Mouse (Mus musculus) liver, embryonic 14.5 days (tissue): ENCODE results near the gene Txnrd2.

Source experiments
- CTCF ChIP-seq: IDR thresholded peaks from 2 replicates; pipeline ENCODE4 v1.5.1; 2016; ENCODE audit warnings: antibody characterized with exemption, low read depth, control low read depth
- EP300 ChIP-seq: IDR thresholded peaks from 2 replicates; pipeline ENCODE4 v1.6.1; 2016; ENCODE audit warnings: antibody characterized with exemption, low read depth

DNA sequence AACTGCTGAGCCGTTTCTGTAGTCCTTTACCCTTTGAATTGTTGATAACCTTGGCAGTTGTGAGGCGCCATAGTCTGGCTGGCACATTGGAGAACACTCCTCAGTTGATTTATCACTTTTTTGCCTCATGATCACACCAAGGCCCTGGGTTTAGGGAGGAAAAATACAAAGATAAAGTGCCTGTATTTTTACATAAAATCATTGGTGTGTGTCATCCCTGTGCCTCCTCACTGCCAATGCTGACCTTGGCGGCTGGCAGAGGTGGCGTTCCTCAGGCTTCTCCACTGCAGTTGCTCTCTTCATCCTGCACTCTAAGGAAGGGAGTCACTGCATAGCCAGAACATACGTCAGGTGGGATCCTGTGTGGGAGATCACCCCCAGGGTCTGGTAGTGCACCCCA is 85.6 kb downstream of the Txnrd2 start:
- no peak for TF ChIP-seq CTCF
- TF ChIP-seq EP300, result no peak
